Mouse (Mus musculus) small intestine, adult 2 months (tissue): Measurements from ENCODE around the gene Rbl2.

Source experiments
- CTCF ChIP-seq: fragments of 200-500 bp; IDR thresholded peaks from 2 replicates; pipeline ENCODE4 v1.5.1; 2012; ENCODE audit warnings: low read depth, mild to moderate bottlenecking, control low read depth, inconsistent platforms, low read length, moderate library complexity, mixed read lengths; ENCODE audit not compliant: insufficient replicate concordance, insufficient read length; ENCODE audit errors: extremely low read depth
- POLR2A ChIP-seq: fragments of 200-500 bp; IDR thresholded peaks from 2 replicates; pipeline ENCODE4 v1.6.1; 2012; ENCODE audit warnings: low read depth, mild to moderate bottlenecking, control low read depth, inconsistent platforms, low read length, moderate library complexity

DNA sequence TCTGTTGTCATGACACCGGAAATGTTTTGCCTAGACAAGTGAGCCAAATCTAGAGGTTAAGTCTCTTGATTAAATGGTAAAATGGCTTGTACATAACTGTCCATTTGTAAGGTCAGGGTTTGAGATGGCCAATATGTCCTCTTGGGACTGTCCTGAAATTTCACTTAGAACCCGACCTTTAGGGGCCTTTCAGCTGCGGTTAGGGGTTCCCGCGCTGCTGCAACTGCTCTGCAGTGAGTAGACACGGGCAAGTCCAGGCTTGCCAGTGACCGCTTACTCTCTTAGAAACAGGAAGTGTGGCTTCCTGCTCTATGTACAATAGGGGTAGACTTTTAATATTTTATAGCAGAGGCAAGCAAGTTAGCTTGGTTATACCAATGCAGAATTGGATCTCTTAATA is 12.1 kb downstream of the Rbl2 start:
- no peak for TF ChIP-seq POLR2A
- TF ChIP-seq CTCF: no peak
